Mouse (Mus musculus) CD4-positive, CD25-positive, alpha-beta regulatory T cell, adult 4 months (primary cell): ENCODE data around the gene Gm13698. TPM values are rescaled to one million over a fixed set of nuclear protein-coding genes. Genes with fewer than 3 reads are reported as not detected.
"Not testable (repeated sequence)": the region's sequence is repeated elsewhere in the genome, so short reads cannot be mapped to it uniquely, and the experiment has no call there.

Experiments used
- ATAC-seq: one replicate; pipeline ENCODE4 v1.8.0; 2017
- polyA plus RNA-seq, 2 experiments: library from polyadenylated mRNA; unstranded; fragments of 100-300 nt; shearing (Covaris generic); gene quantifications; one replicate each; pipeline ENCODE4 v1.2.1; 2017

The Gm13698 gene
- polyA plus RNA-seq: not detected

GRCm38 (mm10) chr2:83955393-83955792, at the start of gene Gm13698:
Gene Gm13698 (plus strand): TSS chr2:83955693.
- ATAC-seq: not testable (repeated sequence)

- peak; percentile 90 for ATAC-seq
These were observed 25.9 kb upstream of the Gm13698 start for GRCm38 (mm10) chr2:83929478-83930088.

DNA sequence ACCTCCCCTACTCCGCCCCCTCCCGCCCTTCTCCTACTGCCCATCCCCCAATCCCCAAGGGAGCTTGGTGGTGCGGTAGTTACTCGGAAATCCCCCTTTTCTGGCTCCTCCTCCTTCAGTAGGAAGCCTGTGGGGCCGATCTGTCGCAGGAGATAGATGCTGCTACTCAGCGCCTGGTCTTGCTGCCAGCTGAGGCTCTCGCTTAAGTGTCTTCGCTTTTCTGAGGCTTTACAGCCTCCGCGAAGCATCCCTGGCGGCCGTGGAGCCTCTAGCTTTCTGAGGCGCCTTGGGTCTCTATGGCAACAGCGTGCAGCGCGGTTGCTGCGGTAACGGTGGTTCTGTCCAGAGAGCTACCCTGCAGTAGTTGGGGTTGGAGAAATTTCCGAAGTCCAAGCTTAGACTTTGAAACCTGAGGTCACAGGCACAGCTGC, 14.5 kb upstream of the Gm13698 start, which contains the start of gene Zswim2:
TSS of gene Zswim2 (minus strand) at position 298 of the 431 bp plus-strand sequence.
- peak; percentile 69 for ATAC-seq

DNA sequence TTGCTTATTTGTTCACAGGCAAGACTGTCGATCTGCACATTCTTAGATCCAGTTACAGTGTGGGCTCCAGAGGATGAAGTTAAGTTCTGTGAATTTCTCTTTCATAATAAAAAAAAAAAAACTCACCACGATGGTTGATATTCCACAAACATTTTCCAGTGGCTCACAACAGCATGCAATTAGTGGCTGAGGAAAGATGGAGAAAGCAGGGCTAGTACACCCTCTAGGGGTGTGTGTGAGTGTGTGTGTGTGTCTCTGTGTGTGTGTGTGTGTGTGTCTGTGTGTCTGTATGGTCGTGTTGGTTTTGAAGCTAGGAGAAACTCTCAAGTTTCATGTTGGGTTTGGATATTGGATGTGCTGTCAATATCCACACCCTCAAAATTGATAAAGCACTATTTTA, 14.1 kb upstream of the Gm13698 start:
- ATAC-seq: peak; percentile 34

GRCm38 (mm10) chr2:83941792-83942191, 13.7 kb upstream of the Gm13698 start:
- no peak for ATAC-seq

GRCm38 (mm10) chr2:83961203-83961602, 5.7 kb downstream of the Gm13698 start, which contains the start of gene Gm13693:
Gene Gm13693 (plus strand): TSS chr2:83961503.
- ATAC-seq: not testable (repeated sequence)

GRCm38 (mm10) chr2:83967013-83967412, 11.5 kb downstream of the Gm13698 start, which contains the start of gene Gm13695:
Gene Gm13695 (plus strand): TSS chr2:83967313.
- not testable (repeated sequence) for ATAC-seq

GRCm38 (mm10) chr2:83972823-83973222, 17.3 kb downstream of the Gm13698 start, which contains the start of gene Gm13696:
Gene Gm13696 (plus strand): TSS chr2:83973123.
- not testable (repeated sequence) for ATAC-seq

- ATAC-seq: not testable (repeated sequence)
These were observed 23.1 kb downstream of the Gm13698 start, which contains the start of gene Gm13694 for GRCm38 (mm10) chr2:83978633-83979032. Gene Gm13694 (plus strand): TSS chr2:83978933.

DNA sequence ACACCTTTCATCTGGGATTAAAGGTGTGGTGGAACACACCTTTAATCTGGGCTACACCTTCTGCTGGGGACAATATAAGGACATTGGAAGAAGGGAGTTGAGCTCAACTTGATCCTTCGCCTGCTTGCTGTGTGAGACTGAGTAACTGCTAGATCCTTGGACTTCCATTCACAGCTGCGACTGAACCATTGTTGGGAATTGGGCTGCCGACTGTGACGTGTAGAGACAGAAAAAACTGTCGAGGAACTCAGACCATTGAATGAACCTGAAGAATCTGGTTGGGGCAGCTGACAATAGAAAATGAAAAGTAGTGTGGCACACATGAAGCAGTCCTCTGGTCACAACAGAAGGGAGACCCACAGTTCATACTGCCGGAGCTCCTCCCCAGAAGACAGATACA, 28.9 kb downstream of the Gm13698 start, which contains the start of gene Gm13697:
TSS of gene Gm13697 (plus strand) at position 301 of the 400 bp plus-strand sequence.
- not testable (repeated sequence) for ATAC-seq

DNA sequence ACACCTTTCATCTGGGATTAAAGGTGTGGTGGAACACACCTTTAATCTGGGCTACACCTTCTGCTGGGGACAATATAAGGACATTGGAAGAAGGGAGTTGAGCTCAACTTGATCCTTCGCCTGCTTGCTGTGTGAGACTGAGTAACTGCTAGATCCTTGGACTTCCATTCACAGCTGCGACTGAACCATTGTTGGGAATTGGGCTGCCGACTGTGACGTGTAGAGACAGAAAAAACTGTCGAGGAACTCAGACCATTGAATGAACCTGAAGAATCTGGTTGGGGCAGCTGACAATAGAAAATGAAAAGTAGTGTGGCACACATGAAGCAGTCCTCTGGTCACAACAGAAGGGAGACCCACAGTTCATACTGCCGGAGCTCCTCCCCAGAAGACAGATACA, 34.8 kb downstream of the Gm13698 start, which contains the start of gene Gm13691:
TSS of gene Gm13691 (plus strand) at position 301 of the 400 bp plus-strand sequence.
- not testable (repeated sequence) for ATAC-seq

- peak; percentile 99 for ATAC-seq
These were observed 38.3 kb downstream of the Gm13698 start for GRCm38 (mm10) chr2:83993639-83994255.

DNA sequence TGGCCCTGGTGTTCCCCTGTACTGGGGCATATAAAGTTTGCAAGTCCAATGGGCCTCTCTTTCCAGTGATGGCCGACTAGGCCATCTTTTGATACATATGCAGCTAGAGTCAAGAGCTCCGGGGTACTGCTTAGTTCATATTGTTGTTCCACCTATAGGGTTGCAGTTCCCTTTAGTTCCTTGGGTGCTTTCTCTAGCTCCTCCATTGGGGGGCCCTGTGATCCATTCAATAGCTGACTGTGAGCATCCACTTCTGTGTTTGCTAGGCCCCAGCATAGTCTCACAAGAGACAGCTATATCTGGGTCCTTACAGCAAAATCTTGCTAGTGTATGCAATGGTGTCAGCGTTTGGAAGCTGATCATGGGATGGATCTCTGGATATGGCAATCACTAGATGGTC, 39.0 kb downstream of the Gm13698 start:
- ATAC-seq: not testable (repeated sequence)

Other genes with a start within 250 kb of the Gm13698 start
- gene Itgav, start 231.3 kb upstream of the Gm13698 start, polyA plus RNA-seq: 10 to 100 TPM; 46.8 to 71.6 TPM
- under 1 TPM; 0.34 to 0.50 TPM for gene Fam171b, start 143.1 kb upstream of the Gm13698 start, polyA plus RNA-seq
- gene Zswim2, start 14.5 kb upstream of the Gm13698 start, polyA plus RNA-seq: not detected
- gene Gm13693, start 5.8 kb downstream of the Gm13698 start, polyA plus RNA-seq: not detected
- not detected for gene Gm13695, start 11.6 kb downstream of the Gm13698 start, polyA plus RNA-seq
- gene Gm13696, start 17.4 kb downstream of the Gm13698 start, polyA plus RNA-seq: not detected
- not detected for gene Gm13694, start 23.2 kb downstream of the Gm13698 start, polyA plus RNA-seq
- not detected for gene Gm13697, start 29.1 kb downstream of the Gm13698 start, polyA plus RNA-seq
- not detected for gene Gm13691, start 34.9 kb downstream of the Gm13698 start, polyA plus RNA-seq